Mouse (Mus musculus) inflammation-experienced regulatory T-cells, adult 6 months (primary cell): ENCODE results near the gene Fam19a3. TPM values are rescaled to one million over a fixed set of nuclear protein-coding genes. Genes with fewer than 3 reads are reported as not detected.
"Not testable (repeated sequence)": the region's sequence is repeated elsewhere in the genome, so short reads cannot be mapped to it uniquely, and the experiment has no call there.

Experiments
- ATAC-seq: one replicate; pipeline ENCODE4 v1.8.0; 2017
- polyA plus RNA-seq, 3 experiments: library from polyadenylated mRNA; unstranded; fragments of 100-300 nt; shearing (Covaris generic); gene quantifications; one replicate each; pipeline ENCODE4 v1.2.1; 2017

The Fam19a3 gene
- 1 to 10 TPM in 1 of 3 experiments, under 1 TPM in 2; 0.40 to 1.5 (median 0.50) TPM for polyA plus RNA-seq

- peak; percentile 32 for ATAC-seq
These were observed at the start of gene Fam19a3 for GRCm38 (mm10) chr3:104781471-104781903. TSS of gene Fam19a3 (minus strand) at chr3:104781840.

- no peak for ATAC-seq
These were observed 40.8 kb upstream of the Fam19a3 start for GRCm38 (mm10) chr3:104822413-104822812.

- no peak for ATAC-seq
These were observed 38.8 kb upstream of the Fam19a3 start for GRCm38 (mm10) chr3:104820426-104820825.

- ATAC-seq, result no peak
These were observed 37.1 kb upstream of the Fam19a3 start for GRCm38 (mm10) chr3:104818749-104819134.

- ATAC-seq, result peak; percentile 66
These were observed 36.5 kb upstream of the Fam19a3 start, which contains the start of gene Mov10 for GRCm38 (mm10) chr3:104817991-104818748. TSS of gene Mov10 (minus strand) at chr3:104818563.

DNA sequence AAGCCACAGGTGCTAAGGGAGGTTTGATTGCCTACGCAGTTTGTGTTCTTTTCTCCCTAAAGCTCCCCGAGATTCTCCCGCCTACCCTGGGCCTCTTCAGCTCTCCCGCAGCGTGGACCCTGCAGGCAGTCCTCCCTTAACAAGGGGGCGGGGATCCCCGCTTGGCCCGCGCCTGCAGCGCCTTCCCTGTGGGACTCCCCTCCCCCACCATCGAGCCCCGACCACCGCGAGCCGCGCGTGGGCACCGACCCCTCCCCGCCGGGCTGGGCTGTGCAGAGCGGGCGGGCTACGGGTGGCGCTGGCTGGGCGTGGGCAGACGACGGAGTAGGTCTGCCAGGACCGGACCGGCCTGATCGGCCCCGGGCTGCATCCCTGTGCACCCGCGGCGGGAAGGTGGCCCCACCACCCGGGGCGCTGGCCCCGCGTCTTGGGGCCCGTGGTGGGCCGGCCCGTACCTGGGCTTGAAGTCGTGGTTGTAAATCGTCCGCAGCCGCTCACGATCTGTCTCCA, 35.9 kb upstream of the Fam19a3 start:
- ATAC-seq, result peak; percentile 33

GRCm38 (mm10) chr3:104816130-104816529, 34.5 kb upstream of the Fam19a3 start:
- no peak for ATAC-seq

- ATAC-seq, result no peak
These were observed 33.7 kb upstream of the Fam19a3 start for GRCm38 (mm10) chr3:104815346-104815745.

DNA sequence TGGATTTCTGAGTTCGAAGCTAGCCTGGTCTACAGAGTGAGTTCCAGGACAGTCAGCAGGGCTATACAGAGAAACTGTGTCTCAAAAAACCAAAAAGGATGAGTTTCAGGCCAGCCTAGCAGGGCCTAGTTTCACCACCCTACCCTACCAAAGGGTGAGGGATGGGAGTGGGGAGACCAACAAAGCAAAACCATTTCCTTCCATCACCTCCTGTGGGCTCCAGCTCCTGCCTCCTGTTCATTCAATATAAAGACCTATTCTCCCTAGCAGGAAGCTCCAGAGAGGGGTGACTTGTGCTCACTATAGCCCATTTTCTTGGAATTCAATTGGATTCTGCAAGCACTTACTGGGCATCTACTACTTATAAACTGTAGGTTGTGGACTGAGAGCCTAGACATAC, 33.1 kb upstream of the Fam19a3 start:
- no peak for ATAC-seq

- ATAC-seq, result not testable (repeated sequence)
These were observed 31.6 kb upstream of the Fam19a3 start for GRCm38 (mm10) chr3:104813227-104813626.

DNA sequence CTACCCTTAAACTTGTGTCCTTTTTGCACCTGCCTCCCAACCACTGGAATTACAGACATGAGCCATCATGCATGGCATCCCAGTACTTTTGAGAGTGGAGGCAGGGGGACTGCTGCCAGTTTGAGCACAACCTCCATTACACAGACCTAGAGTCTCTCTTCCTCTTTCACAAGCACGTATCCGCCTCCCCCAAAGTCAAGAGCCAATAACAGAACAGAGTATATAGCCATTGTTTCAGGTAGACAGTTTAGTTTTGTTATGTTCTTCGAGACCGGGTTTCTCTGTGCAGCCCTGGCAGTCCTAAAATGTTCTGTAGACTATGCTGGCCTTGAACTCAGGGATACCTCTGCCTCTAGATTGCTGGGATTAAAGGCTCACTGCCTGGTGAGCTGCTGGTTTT, 30.6 kb upstream of the Fam19a3 start:
- ATAC-seq, result no peak

DNA sequence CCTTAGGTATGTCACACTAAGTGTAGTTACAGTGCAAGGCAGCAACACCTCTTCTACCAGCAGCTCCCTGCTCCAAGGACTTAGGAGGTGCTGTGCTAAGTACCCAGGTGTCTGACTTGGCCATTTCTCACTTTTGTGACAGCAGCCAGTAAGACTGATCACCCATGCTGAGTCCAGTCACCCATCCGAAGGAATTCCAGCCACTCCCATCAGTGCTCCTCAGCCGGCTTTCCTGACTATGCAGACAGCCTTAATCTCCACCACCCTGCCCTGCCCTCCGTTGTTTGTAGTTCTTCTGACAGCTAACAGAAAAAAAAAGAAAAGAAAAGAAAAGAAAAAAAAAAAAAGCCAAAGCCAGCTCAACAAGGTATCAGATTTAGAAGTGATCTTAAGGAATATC, 30.1 kb upstream of the Fam19a3 start:
- no peak for ATAC-seq

DNA sequence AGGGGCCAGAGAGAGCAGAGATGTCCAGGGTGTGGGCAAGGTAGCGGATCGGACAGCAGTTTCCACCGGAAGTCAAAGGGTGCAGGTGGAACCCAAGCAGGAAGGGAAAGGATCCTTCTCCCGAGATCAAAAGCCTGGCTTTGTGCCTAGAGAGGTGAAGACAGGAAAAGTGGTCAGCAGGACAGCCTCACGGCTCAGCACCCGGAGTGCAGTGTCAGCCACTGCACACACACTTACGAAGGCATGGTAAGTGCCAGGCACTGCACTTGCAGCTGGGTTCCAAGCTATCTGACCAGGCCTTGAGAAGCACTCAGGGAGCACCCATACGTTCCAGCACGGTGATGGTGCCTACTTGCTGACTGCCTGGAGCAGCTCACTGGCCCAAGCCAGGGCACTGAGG, 23.9 kb upstream of the Fam19a3 start:
- no peak for ATAC-seq

DNA sequence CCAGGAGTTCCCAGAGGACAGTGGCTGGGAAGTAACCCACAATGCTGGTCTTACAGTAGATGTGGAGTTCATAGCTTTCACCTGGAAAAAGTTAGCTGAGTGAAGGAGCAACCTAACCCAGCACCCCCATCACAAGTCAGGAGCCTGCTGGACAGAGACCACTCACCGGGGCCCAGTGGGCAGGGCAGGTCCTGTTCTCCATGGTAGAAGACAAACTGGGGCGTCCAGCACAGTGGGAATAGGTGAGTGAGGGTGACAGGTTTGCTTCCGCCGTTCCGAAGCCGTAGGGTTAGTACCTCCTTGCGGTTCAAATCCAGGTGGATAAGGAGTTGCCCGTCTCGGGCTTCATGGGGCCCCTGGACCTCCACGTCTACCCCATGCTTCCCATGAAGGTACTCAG, 22.7 kb upstream of the Fam19a3 start:
- no peak for ATAC-seq

DNA sequence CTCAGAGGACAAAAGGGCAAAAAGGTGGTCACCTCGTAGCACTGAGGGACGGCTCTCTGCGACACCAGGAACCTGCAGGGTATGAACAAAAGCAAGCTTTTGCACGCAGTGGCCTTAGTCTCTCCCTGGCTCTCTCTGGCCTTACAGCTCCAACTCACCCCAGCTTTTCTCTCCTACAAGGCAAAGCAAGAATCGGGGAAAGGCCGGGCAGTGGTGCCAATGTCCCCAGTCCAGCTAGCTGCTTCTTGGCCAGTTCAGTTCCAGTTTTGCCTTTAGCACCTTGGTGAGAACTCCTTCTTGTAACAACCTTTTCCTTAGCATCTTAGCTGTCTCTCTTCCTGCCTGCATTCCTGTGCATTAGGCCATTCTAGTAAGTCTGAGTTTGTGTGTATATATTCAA, 19.8 kb upstream of the Fam19a3 start:
- ATAC-seq, result no peak

GRCm38 (mm10) chr3:104800681-104801080, 19.0 kb upstream of the Fam19a3 start:
- ATAC-seq, result no peak

DNA sequence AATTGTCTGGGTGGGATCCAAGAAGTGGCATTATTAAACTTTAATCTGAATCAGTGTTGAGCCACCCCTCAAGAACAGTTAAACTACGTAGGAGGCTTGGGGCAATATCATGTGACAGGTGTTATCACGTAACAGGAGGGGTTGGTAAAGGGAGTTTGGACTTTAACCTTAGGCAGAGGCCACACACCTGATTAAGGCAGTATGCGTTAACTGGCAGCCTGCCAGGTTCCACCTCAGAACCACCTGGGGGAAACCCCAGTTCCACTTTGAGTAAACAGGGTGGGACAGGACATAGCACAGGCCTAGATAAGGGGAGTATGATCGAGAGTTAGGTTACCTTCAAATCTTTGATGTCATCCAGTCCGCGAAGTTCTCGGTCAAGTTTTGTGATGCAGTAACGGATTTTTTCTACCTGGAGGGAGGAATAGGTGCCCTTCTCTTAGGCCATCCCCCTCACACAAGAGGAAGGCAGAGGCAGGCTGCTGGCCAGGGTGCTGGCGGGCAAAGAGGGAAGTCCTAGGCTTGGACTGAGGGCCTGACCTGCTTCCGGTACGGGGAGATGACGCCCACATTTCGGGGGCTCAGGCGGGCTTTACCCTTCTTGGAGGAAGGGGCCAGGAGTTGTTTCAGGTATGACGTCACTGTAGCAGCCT, 14.9 kb upstream of the Fam19a3 start:
- peak; percentile 70 for ATAC-seq

GRCm38 (mm10) chr3:104795661-104796340, 14.2 kb upstream of the Fam19a3 start:
- ATAC-seq, result no peak

GRCm38 (mm10) chr3:104794953-104795470, 13.4 kb upstream of the Fam19a3 start:
- no peak for ATAC-seq

GRCm38 (mm10) chr3:104793871-104794828, 12.5 kb upstream of the Fam19a3 start:
- ATAC-seq, result no peak

DNA sequence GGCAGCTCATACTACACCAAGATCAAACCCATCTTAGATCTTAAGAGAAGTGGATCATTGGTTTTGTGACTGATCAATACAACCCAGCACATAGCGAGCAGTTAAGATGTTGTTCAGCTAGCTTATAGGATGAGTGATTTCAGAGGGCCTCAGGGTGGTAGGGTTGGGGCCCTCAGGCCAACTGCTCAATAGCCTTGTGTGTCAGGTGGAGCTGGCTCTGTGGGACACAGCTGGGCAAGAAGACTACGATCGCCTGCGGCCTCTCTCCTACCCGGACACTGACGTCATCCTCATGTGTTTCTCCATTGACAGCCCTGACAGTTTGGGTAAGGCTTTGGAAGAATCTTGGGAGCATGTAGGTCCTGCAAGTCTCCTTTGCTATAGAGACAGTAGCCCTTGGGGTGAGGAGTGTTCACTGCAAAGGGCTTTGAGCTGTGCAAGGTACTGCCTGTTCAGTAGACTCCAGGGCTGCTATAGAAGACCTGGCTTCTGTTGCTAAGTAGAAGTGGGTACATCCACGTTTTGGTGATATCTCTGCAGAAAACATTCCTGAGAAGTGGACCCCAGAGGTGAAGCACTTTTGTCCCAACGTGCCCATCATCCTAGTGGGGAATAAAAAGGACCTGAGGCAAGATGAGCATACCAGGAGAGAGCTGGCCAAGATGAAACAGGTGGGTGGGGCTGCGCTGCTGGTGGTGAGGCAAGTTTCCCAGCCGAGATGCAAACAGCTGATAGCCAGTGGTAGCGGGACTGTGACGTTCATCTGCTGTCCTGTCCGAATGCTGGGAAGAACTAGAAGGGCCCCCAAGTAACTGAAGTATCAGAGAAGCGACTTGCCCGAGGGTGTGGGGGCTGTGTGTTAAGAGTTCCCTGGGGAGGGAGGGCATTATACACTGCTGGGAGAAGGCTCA, 11.0 kb upstream of the Fam19a3 start:
- no peak for ATAC-seq
